Mouse (Mus musculus): ENCODE results near the gene H2-DMb2. TPM values are rescaled to one million over a fixed set of nuclear protein-coding genes. Genes with fewer than 3 reads are reported as not detected.
"Not testable (repeated sequence)": the region's sequence is repeated elsewhere in the genome, so short reads cannot be mapped to it uniquely, and the experiment has no call there.

Gene H2-DMb2
- total RNA-seq, 2 experiments from 2014 or later: 0.34 to 0.40 TPM

- DNase-seq: no peak
- intact Hi-C loops (cut with DNase I): no loop called here
Measured at GRCm38 (mm10) chr17:34130073-34130947, 12.8 kb upstream of the H2-DMb2 start.

- intact Hi-C loops (cut with DNase I): no loop called here
- DNase-seq: no peak
Measured at GRCm38 (mm10) chr17:34131911-34132310, 11.2 kb upstream of the H2-DMb2 start.

GRCm38 (mm10) chr17:34133289-34133688 lies 9.8 kb upstream of the H2-DMb2 start:
- DNase-seq: no peak
- intact Hi-C loops (cut with DNase I): no loop called here

GRCm38 (mm10) chr17:34134451-34134850 lies 8.7 kb upstream of the H2-DMb2 start:
- intact Hi-C loops (cut with DNase I): no loop called here
- DNase-seq: no peak

DNA sequence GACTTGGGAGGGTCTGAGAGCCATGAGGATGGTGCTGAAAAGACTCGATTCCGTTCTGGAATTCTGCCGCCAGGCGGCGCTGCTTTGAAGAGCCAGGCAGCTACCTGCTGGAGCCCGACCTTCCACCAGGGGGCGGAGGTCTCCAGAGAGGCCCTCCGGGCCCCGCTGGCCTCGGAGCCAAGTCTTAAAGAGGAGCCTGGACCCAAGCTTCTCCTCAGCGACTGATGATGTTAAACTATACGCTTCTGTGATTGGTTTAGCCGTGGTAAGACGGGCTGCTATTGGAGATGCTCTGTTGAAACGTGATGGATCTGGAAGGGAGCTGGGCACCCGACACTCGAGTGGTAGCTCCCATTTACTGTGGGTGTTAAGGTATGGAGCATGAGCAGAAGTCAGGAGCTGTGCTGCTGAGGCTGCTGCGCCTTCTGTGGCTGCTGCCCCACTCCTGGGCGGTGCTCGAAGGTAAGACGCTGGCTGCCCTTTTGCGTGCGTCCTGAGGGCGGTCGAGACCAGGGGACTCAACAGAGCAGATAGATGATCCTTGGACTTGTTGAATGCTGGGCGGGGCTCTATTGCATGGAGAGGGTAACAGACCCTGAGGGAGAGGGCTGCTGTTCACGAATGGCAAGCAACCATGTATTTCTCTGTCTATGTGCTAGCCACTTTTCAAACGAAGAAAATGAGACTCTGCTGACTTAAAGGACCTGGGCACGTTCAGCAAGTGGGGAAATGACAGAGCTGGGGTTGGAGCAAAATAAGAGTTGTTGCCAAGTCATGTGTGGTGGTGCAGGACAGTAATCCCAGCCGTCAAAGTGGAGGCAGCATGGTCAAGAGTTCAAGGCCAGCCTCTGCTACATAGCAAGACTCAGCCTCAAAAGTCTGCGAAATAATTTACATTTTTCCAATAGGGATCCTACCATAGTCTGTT lies 7.5 kb upstream of the H2-DMb2 start:
- DNase-seq: peak; percentile 98
- intact Hi-C loops (cut with DNase I): no loop called here

GRCm38 (mm10) chr17:34137601-34138000 lies 5.5 kb upstream of the H2-DMb2 start:
- DNase-seq: no peak
- intact Hi-C loops (cut with DNase I): no loop called here

- intact Hi-C loops (cut with DNase I): no loop called here
- no peak for DNase-seq
Measured at GRCm38 (mm10) chr17:34138655-34139054, 4.5 kb upstream of the H2-DMb2 start.

DNA sequence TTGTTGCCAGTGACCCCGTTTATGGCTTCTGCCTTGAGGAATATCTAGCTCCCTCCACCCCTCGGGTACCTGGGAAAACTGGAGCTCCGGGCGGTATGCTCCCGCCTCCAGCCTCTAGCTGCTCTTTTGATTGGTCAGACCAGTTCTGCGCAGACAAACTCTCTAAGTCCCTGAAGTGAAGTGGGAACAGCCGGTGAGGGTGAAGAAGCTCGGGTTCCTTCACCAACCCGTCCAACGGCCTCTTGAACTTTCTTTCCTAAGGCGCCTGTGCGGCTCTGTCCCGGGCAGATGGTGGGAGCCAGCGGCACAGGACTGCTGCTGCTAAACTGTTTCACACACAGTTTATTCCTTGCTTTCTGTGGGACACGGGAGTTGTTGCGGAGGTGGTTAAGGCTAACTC lies 3.7 kb upstream of the H2-DMb2 start:
- no peak for DNase-seq
- intact Hi-C loops (cut with DNase I): no loop called here

DNA sequence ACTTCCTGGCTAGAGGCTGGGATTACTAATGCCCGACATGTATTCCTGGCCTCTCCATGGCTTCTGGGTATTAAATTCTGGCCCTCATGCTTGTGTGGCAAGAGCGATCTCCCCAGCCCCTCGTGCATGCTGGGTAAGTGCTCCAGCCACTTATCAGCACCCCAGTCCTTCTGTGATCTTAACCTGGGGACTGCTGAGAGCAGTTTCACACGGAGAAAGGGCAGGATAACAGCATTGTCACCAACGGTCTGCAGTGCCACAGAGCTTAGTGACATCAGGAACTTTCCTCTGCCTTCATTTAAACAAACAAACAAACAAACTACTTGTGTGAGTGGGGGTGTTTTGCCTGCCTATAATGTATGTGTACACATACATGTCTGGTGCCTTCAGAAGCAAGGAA lies 2.9 kb upstream of the H2-DMb2 start:
- intact Hi-C loops (cut with DNase I): no loop called here
- no peak for DNase-seq

GRCm38 (mm10) chr17:34141448-34141847 lies 1.7 kb upstream of the H2-DMb2 start:
- intact Hi-C loops (cut with DNase I): no loop called here

GRCm38 (mm10) chr17:34142456-34143010 lies 574 bp upstream of the H2-DMb2 start:
- intact Hi-C loops (cut with DNase I): no loop called here
- no peak for DNase-seq

More at GRCm38 (mm10) chr17:34141448-34141847, 1.7 kb upstream of the H2-DMb2 start:
- no peak for DNase-seq

DNA sequence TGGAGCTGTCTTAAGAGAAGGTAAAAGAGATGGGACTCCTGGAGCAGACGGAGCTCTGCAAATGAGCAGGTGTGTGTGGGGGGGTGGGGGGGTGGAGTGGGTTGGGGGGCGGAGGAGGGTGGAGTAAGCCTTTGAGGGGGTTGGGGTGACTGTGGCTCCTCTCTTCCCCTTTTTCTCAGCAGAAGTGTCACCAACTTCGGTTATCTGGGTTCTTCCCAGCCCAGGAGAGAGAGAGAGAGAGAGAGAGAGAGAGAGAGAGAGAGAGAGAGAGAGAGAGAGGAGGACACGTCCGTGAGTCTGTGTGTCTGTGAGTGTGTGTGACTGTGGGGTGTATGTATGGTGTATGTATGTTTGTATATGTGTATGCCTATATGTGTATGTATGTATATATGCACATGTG lies 354 bp downstream of the H2-DMb2 start:
- DNase-seq: no peak
- intact Hi-C loops (cut with DNase I): no loop called here

DNA sequence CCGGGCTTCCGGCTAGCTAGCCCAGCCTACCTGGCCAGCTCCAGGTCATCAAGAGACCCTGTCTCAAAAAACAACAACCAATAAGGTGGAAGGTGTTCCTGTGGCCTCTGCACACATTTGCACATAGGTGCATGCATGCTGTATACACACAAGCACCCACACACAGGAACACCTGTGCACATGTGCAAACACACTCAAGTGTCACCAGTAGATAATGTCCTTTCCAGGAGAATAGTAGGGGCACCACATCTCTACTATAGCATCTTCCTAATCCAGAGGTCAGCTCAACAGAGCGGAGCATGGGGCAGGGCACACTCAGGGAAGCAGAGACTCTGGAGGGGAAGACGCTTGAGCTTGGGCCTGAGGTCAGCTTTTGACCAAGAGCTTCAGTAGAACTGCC lies 1.1 kb downstream of the H2-DMb2 start:
- intact Hi-C loops (cut with DNase I); DNase-seq: not testable (repeated sequence)

GRCm38 (mm10) chr17:34144960-34145371 lies 1.9 kb downstream of the H2-DMb2 start:
- DNase-seq: no peak
- intact Hi-C loops (cut with DNase I): no loop called here

- no peak for DNase-seq
- intact Hi-C loops (cut with DNase I): no loop called here
Measured at GRCm38 (mm10) chr17:34152923-34153322, 9.8 kb downstream of the H2-DMb2 start, which contains the start of gene H2-DMb1. H2-DMb1 (plus strand) TSS chr17:34153072.

DNA sequence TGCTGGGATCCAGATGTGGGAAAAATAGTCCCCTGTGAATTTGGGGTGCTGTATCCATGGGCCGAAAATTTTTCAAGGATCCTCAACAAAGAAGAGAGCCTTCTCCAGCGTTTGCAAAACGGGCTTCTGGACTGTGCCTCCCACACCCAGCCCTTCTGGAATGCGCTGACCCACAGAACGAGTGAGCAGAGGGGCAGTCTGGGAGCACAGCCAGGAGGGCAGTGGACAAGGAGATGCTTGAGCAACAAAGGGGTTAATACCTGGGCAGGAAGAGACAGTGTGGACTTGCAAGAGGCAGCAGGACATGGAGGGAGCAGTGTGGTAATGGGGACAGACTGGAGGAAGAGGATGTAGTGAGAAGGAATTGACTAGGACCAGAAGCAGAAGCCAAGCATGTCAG lies 12.4 kb downstream of the H2-DMb2 start:
- intact Hi-C loops (cut with DNase I): no loop called here

GRCm38 (mm10) chr17:34164202-34164895 lies 21.2 kb downstream of the H2-DMb2 start:
- intact Hi-C loops (cut with DNase I): loop anchor here (10.0 kb wide), 1 partner anchor 60 kb away; no protein-coding TSS in a partner anchor
- DNase-seq: no peak

More for the DNA sequence above, 12.4 kb downstream of the H2-DMb2 start:
- DNase-seq: no peak

DNA sequence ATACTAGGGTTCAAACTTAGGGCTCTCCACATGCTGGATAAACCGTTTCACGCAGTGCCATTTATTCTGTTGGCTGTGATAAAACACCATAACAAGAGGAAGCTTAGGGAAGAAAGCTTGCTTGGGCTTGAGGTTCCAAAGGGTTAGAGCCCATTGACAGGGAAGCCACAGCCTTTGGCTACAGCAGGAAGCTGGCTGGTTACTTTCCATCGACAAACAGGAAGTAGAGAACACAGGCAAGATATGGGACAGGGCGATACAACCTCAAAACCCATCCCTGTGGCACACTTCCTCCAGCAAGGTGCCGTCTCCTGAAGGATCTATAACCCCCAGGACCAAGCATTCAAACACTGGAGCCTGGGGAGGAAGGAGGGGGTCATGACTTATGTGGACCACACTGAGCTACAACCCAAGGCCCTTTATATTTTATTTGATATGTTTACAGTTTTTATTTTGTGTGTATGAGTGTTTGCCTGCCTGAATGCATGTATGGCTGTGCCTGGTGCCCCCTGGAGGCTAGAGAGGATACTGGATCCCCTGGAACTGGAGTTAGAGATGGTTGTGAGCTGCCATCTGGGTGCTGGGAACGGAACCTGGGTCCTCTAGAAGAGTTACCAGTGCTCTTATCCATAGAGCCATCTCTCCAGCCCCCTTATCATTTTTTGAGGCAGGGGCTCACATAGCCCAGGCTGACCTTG lies 22.1 kb downstream of the H2-DMb2 start:
- DNase-seq: no peak
- intact Hi-C loops (cut with DNase I): loop anchor here (5.0 to 10.0 kb wide), 2 partner anchors 60 to 88 kb away; no protein-coding TSS in a partner anchor

GRCm38 (mm10) chr17:34169279-34169678 lies 26.2 kb downstream of the H2-DMb2 start:
- peak; percentile 41 for DNase-seq

More at GRCm38 (mm10) chr17:34169279-34169678, 26.2 kb downstream of the H2-DMb2 start:
- intact Hi-C loops (cut with DNase I): loop anchor here (5.0 to 10.0 kb wide), 2 partner anchors 64 to 92 kb away; no protein-coding TSS in a partner anchor

Measured in left cerebral cortex, postnatal 4 days (tissue).